Mouse (Mus musculus) hindbrain, embryonic 12.5 days (tissue): ENCODE measurements at regions not wholly inside any gene's neighbourhood (a gene's known extent, or its start where the extent isn't known, plus 50 kb on each side); places are given as distances from the start of the nearest gene placed in this dataset.

Experiments used
- ATAC-seq: fragments of 200-750 bp; cut with Nextera tagmentation; 2 replicates; pipeline ENCODE4 v1.8.0; 2017; ENCODE audit warnings: moderate TSS enrichment; ENCODE audit not compliant: low FRiP score
- H3K27ac ChIP-seq: fragments of 300-500 bp; sonication (generic); 2 replicates; pipeline ENCODE4 v1.5.1; 2016; ENCODE audit warnings: mild to moderate bottlenecking
- H3K27me3 ChIP-seq: fragments of 300-500 bp; sonication (generic); 2 replicates; pipeline ENCODE4 v1.6.1; 2016; ENCODE audit warnings: mild to moderate bottlenecking
- H3K36me3 ChIP-seq: fragments of 300-500 bp; sonication (generic); 2 replicates; pipeline ENCODE4 v1.6.1; 2016; ENCODE audit warnings: mild to moderate bottlenecking
- H3K4me1 ChIP-seq: fragments of 300-500 bp; sonication (generic); 2 replicates; pipeline ENCODE4 v1.6.1; 2016
- H3K4me2 ChIP-seq: fragments of 300-500 bp; sonication (generic); replicated peaks from 2 replicates; pipeline ENCODE4 v1.6.1; 2016; ENCODE audit warnings: mild to moderate bottlenecking
- H3K4me3 ChIP-seq: fragments of 300-500 bp; sonication (generic); 2 replicates; pipeline ENCODE4 v1.5.1; 2016; ENCODE audit warnings: mild to moderate bottlenecking
- H3K9ac ChIP-seq: fragments of 300-500 bp; sonication (generic); 2 replicates; pipeline ENCODE4 v1.6.1; 2016; ENCODE audit warnings: mild to moderate bottlenecking, moderate library complexity
- H3K9me3 ChIP-seq: fragments of 300-500 bp; sonication (generic); replicated peaks from 2 replicates; pipeline ENCODE4 v1.6.1; 2016; ENCODE audit warnings: mild to moderate bottlenecking
- WGBS: fragments of 180-500 bp; shearing (Covaris S2); methylation state at CpG from one replicate; pipeline ENCODE4 v1.1.7; 2016; 5-methylcytosine and 5-hydroxymethylcytosine counted together

DNA sequence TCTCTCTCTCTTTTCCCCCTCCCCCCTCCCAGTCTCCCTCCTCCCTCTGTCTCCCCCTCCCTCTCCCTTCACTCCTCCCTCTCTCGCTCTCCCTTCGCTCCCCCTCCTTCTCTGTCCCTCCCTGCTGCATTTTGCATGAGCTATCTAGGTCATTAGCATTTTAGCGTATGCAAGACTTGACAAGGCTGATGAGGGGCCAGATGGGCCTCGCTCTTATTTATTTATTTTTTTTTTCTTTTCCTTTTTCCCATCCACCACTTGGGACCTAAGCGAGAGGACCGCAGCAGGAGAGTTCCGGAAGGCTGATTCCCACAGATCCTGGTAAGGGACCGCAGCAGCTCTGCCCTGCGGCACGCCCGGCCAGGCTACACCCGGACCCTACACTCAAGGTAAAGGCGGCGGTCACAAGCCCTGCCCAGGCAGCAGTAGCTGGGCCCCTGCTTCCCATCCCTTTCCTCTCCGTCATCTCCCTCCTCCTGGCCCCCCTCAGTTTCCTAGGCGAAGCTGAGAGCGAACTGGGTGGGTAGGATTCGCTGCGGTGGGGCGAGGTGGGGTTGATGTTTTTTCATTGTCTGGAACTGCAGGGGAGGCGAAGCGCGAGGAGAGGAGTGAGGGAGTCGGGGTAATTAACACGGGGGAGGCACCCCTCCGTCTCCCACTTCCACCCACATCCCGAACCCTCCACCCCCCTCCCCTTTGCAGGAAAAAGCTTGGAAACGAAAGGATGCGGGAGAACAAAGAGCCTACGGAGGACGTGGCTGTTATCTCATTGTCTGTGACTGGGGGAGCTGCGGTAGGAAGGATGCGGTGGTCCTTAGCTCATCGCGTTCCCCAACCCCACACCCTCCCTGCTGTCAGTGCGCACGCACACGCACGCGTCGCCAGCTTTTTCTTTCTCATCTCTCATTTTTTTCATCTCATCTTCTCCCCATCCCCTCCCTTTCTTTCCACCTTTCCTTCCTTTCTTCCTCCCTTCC is 485.8 kb downstream of the Prss52 start:
- no peaks in the 10 kb centered on the region for H3K9me3 ChIP-seq
- H3K4me1 ChIP-seq = peaks cover 55% of the 10 kb centered on the region
- H3K4me2 ChIP-seq = peak overlapping the region; percentile 64
- H3K9ac ChIP-seq = peak overlapping the region; percentile 97
- peak overlapping the region; percentile 99 for H3K27ac ChIP-seq
- H3K4me3 ChIP-seq = peak overlapping the region; percentile 71
- WGBS = under 1% methylated on average over 41 of the region's 41 CpGs
- H3K36me3 ChIP-seq = peaks cover 15% of the 10 kb centered on the region
- ATAC-seq = peak; percentile 29
- peaks cover 42% of the 10 kb centered on the region for H3K27me3 ChIP-seq

- Histone ChIP-seq H3K27ac (peak overlapping the region; percentile 99), H3K27me3 (peaks cover 39% of the 10 kb centered on the region), H3K4me2 (peak overlapping the region; percentile 64), H3K4me1 (peaks cover 54% of the 10 kb centered on the region), H3K9ac (peak overlapping the region; percentile 97), H3K9me3 (no peaks in the 10 kb centered on the region), H3K36me3 (peaks cover 15% of the 10 kb centered on the region), H3K4me3 (peak overlapping the region; percentile 71)
- no peak for ATAC-seq
- under 1% methylated on average over 15 of the region's 15 CpGs for WGBS
These were observed 486.5 kb downstream of the Prss52 start for GRCm38 (mm10) chr14:64590611-64591010.

- ATAC-seq = no peak
- Histone ChIP-seq H3K27me3 (peaks cover 39% of the 10 kb centered on the region), H3K36me3 (peaks cover 15% of the 10 kb centered on the region), H3K4me3 (peak overlapping the region; percentile 71), H3K4me1 (peaks cover 51% of the 10 kb centered on the region), H3K9me3 (no peaks in the 10 kb centered on the region), H3K27ac (peak overlapping the region; percentile 99), H3K4me2 (peak overlapping the region; percentile 64), H3K9ac (peak overlapping the region; percentile 97)
- 6% methylated on average over 14 of the region's 14 CpGs for WGBS
These were observed 487.2 kb downstream of the Prss52 start for GRCm38 (mm10) chr14:64591091-64591976.

GRCm38 (mm10) chr14:64592176-64592575 is 488.1 kb downstream of the Prss52 start:
- Histone ChIP-seq H3K4me1 (peaks cover 47% of the 10 kb centered on the region), H3K4me2 (peak overlapping the region; percentile 64), H3K9me3 (no peaks in the 10 kb centered on the region), H3K27ac (peak overlapping the region; percentile 99), H3K9ac (peak overlapping the region; percentile 97), H3K36me3 (peaks cover 15% of the 10 kb centered on the region), H3K27me3 (peaks cover 33% of the 10 kb centered on the region), H3K4me3 (peak overlapping the region; percentile 71)
- ATAC-seq = no peak
- 46% methylated on average over 6 of the region's 6 CpGs for WGBS

DNA sequence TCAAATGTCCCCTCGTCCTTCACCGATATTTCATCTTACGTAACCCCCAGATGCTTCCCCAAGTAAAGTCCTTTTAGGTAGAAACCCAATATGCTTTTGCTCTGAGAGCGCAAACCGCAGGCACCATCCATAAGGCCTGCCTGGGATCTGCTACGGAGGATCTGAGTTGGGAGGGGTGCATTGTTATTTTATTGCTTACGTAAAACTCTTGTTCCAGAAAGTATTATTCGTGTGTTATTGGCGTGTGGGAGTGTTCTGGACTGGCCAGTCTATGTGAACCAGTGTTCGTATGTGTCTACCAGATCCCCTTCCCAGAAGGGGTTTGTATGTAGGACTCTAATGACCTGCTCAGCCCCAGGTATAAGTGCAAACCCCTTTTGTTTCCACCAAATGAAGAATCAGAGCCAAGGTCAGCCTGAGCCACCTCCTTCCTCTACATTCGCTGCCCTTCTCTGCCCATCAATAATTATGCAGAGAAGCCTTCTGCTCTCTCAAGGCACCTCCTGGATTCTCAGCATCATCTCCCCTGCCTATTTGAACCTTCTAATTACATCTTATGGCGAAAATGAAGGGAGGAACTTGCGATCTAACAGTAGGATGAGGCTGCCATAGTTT is 488.7 kb downstream of the Prss52 start:
- WGBS = 59% methylated on average over 13 of the region's 13 CpGs
- peaks cover 47% of the 10 kb centered on the region for H3K4me1 ChIP-seq
- peak overlapping the region; percentile 97 for H3K9ac ChIP-seq
- H3K36me3 ChIP-seq = peaks cover 15% of the 10 kb centered on the region
- H3K4me2 ChIP-seq = peak overlapping the region; percentile 64
- no peaks in the 10 kb centered on the region for H3K9me3 ChIP-seq
- peaks cover 27% of the 10 kb centered on the region for H3K27me3 ChIP-seq
- H3K4me3 ChIP-seq = peak overlapping the region; percentile 71
- H3K27ac ChIP-seq = peak overlapping the region; percentile 99
- no peak for ATAC-seq

GRCm38 (mm10) chr14:64593564-64593963 is 489.5 kb downstream of the Prss52 start:
- H3K27me3 ChIP-seq = peaks cover 27% of the 10 kb centered on the region
- 21% methylated on average over 4 of the region's 4 CpGs for WGBS
- no peaks in the 10 kb centered on the region for H3K9me3 ChIP-seq
- peak; percentile 6; the same call in 1 of the 2 replicates for ATAC-seq
- peak overlapping the region; percentile 99 for H3K27ac ChIP-seq
- H3K9ac ChIP-seq = peak overlapping the region; percentile 97
- peaks cover 15% of the 10 kb centered on the region for H3K36me3 ChIP-seq
- H3K4me1 ChIP-seq = peaks cover 50% of the 10 kb centered on the region
- peak overlapping the region; percentile 64 for H3K4me2 ChIP-seq
- peak overlapping the region; percentile 71 for H3K4me3 ChIP-seq

DNA sequence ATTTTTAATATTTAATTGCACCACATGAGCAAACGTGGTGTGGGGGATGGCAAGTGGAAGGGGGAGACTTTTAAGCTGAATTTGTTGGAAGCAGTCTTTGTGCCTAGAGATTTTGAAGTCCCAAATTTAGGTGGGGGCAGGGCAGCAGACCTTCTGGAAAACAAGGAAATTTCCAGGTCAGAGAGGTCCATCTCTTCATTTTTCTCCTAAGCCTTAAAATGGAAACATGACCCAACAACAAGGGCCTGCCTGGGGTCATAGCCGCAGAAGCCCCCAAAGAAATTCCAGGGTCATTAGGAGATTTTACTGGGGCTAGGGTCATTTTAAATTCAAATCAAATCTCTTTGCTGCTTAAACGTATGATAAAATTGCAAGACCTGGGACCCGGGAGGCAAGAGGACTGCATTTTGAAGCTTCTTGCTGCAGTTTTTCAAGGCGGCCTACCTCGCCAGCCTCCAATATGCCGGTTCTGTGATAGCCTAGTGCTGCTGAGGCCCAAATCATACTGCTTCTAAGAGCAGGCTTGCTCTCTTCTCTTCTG is 490.0 kb downstream of the Prss52 start:
- H3K4me1 ChIP-seq = peaks cover 50% of the 10 kb centered on the region
- H3K4me3 ChIP-seq = no peak overlapping the region
- no peaks in the 10 kb centered on the region for H3K9me3 ChIP-seq
- H3K4me2 ChIP-seq = peak overlapping the region; percentile 64
- no peak for ATAC-seq
- H3K27me3 ChIP-seq = peaks cover 25% of the 10 kb centered on the region
- H3K36me3 ChIP-seq = peaks cover 15% of the 10 kb centered on the region
- peak overlapping the region; percentile 97 for H3K9ac ChIP-seq
- peak overlapping the region; percentile 99 for H3K27ac ChIP-seq
- 48% methylated on average over 7 of the region's 7 CpGs for WGBS

- H3K9ac ChIP-seq = peak overlapping the region; percentile 97
- H3K4me3 ChIP-seq = no peak overlapping the region
- H3K36me3 ChIP-seq = peaks cover 15% of the 10 kb centered on the region
- H3K4me2 ChIP-seq = peak overlapping the region; percentile 64
- peak overlapping the region; percentile 99 for H3K27ac ChIP-seq
- WGBS = 35% methylated on average over 10 of the region's 10 CpGs
- H3K4me1 ChIP-seq = peaks cover 50% of the 10 kb centered on the region
- no peaks in the 10 kb centered on the region for H3K9me3 ChIP-seq
- peak; percentile 52 for ATAC-seq
- H3K27me3 ChIP-seq = peaks cover 19% of the 10 kb centered on the region
These were observed 490.9 kb downstream of the Prss52 start for GRCm38 (mm10) chr14:64594811-64595522.

GRCm38 (mm10) chr14:64595523-64595889 is 491.4 kb downstream of the Prss52 start:
- no peak overlapping the region for H3K9ac ChIP-seq
- H3K36me3 ChIP-seq = peaks cover 12% of the 10 kb centered on the region
- peaks cover 50% of the 10 kb centered on the region for H3K4me1 ChIP-seq
- H3K4me2 ChIP-seq = no peak overlapping the region
- H3K4me3 ChIP-seq = no peak overlapping the region
- WGBS = 62% methylated on average over 1 of the region's 1 CpGs
- peak; percentile 7; the same call in 1 of the 2 replicates for ATAC-seq
- H3K27me3 ChIP-seq = peaks cover 13% of the 10 kb centered on the region
- H3K9me3 ChIP-seq = no peaks in the 10 kb centered on the region
- peak overlapping the region; percentile 99 for H3K27ac ChIP-seq

- H3K27ac ChIP-seq = peak overlapping the region; percentile 99
- peaks cover 9% of the 10 kb centered on the region for H3K36me3 ChIP-seq
- H3K9me3 ChIP-seq = no peaks in the 10 kb centered on the region
- no peak for ATAC-seq
- H3K27me3 ChIP-seq = peaks cover 10% of the 10 kb centered on the region
- WGBS = 68% methylated on average over 4 of the region's 4 CpGs
- peaks cover 46% of the 10 kb centered on the region for H3K4me1 ChIP-seq
- no peak overlapping the region for H3K4me2 ChIP-seq
- no peak overlapping the region for H3K4me3 ChIP-seq
- H3K9ac ChIP-seq = no peak overlapping the region
These were observed 491.8 kb downstream of the Prss52 start for GRCm38 (mm10) chr14:64595891-64596290.

GRCm38 (mm10) chr14:64597218-64597617 is 493.1 kb downstream of the Prss52 start:
- H3K4me1 ChIP-seq = peaks cover 37% of the 10 kb centered on the region
- H3K27me3 ChIP-seq = no peaks in the 10 kb centered on the region
- H3K9me3 ChIP-seq = no peaks in the 10 kb centered on the region
- ATAC-seq = no peak
- 69% methylated on average over 8 of the region's 8 CpGs for WGBS
- H3K36me3 ChIP-seq = no peaks in the 10 kb centered on the region
- H3K4me3 ChIP-seq = no peak overlapping the region
- no peak overlapping the region for H3K4me2 ChIP-seq
- H3K27ac ChIP-seq = peak overlapping the region; percentile 55; the same call in 1 of the 2 replicates
- no peak overlapping the region for H3K9ac ChIP-seq
